Mouse (Mus musculus) erythroblast, adult 5-6 weeks (primary cell): Measurements from ENCODE around the gene Vmn2r38. TPM values are rescaled to one million over a fixed set of nuclear protein-coding genes. Genes with fewer than 3 reads are reported as not detected.
"Not testable (repeated sequence)": the region's sequence is repeated elsewhere in the genome, so short reads cannot be mapped to it uniquely, and the experiment has no call there.

ENCODE experiments used
- ATAC-seq: replicated peaks from 2 replicates; pipeline ENCODE4 v1.8.0; 2016; ENCODE audit warnings: moderate number of reproducible peaks, mild to moderate bottlenecking, moderate TSS enrichment, inconsistent platforms; ENCODE audit not compliant: poor library complexity, low FRiP score, severe bottlenecking
- total RNA-seq, 2 experiments: library from RNA; stranded (forward) in 1 of 2; stranded (reverse) in 1 of 2; fragments of 150-400 nt in 1 of 2; fragments of 200-764, 138-1000 nt in 1 of 2; gene quantifications; 2 replicates each; pipeline versions ENCODE4 v1.2.3 to v1.2.4; 2015 to 2017; ENCODE audit warnings: low replicate concordance in 2 of 2

The Vmn2r38 gene
- total RNA-seq (2015; ENCODE audit: low replicate concordance) (not detected in 2 replicates), total RNA-seq (2017; ENCODE audit: low replicate concordance) (not detected in 2 replicates)

DNA sequence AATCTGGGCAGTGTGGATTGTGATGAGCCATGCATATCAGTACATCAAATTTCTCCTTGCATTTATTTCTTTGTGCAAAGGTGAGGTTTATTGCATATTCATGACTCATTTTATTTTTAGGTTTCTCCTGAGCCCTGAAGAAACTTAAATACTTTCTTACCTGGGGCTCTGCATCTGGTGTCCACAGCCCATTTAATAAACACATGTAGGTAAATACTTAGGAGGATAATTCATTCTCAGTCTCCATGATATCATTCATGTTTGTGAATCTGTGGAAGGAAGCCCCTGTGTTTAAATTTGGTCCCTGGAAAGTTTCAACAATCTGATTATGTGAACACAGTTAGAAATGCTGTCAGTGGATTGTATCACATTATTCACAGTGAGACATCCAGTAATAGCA is at the start of gene Vmn2r38:
Gene Vmn2r38, minus strand, starts transcription at position 101 of the 400 bp plus-strand sequence.
- not testable (repeated sequence) for ATAC-seq

DNA sequence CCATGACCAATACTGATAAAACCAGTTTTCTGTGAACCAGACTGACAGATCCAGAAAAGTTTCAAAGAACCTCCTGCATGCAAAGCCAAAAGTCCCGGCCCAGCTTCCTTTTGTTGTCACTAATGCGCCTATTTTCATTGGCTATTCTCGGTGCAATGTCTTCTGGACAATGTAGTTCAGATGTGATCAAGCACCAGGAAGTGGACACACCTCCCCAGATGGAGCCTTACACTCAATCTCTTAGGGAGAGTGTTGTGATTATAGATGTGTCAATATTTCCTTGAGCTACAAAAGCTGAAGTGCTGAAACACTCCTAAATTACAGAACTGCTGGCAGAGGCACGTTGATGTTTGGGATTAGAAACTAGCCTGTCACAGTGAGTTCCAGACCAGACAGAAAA is 32.3 kb downstream of the Vmn2r38 start:
- not testable (repeated sequence) for ATAC-seq

DNA sequence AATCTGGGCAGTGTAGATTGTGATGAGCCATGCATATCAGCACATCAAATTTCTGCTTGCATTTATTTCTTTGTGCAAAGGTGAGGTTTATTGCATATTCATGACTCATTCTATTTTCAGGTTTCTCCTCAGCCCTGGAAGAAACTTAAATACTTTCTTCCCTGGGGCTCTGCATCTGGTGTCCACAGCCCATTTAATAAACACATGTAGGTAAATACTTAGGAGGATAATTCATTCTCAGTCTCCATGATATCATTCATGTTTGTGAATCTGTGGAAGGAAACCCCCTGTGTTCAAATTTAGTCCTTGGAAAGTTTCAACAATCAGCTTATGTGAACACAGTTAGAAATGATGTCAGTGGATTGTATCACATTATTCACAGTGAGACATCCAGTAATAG is 67.0 kb downstream of the Vmn2r38 start, which contains the start of gene Vmn2r39:
Gene Vmn2r39, minus strand, starts transcription at position 101 of the 400 bp plus-strand sequence.
- ATAC-seq = not testable (repeated sequence)

Other genes starting within 250 kb of the Vmn2r38 start
- gene Vmn2r40, start 166.4 kb downstream of the Vmn2r38 start, total RNA-seq (2015; ENCODE audit: low replicate concordance) = not detected in 2 replicates
- gene Vmn2r40, start 166.4 kb downstream of the Vmn2r38 start, total RNA-seq (2017; ENCODE audit: low replicate concordance) = not detected in 2 replicates
- gene Vmn2r39, start 67.1 kb downstream of the Vmn2r38 start, total RNA-seq (2015; ENCODE audit: low replicate concordance) = not detected in 2 replicates
- gene Vmn2r39, start 67.1 kb downstream of the Vmn2r38 start, total RNA-seq (2017; ENCODE audit: low replicate concordance) = not detected in 2 replicates
- not detected in 2 replicates for gene Vmn2r37, start 125.8 kb upstream of the Vmn2r38 start, total RNA-seq (2015; ENCODE audit: low replicate concordance)
- not detected in 2 replicates for gene Vmn2r37, start 125.8 kb upstream of the Vmn2r38 start, total RNA-seq (2017; ENCODE audit: low replicate concordance)